Mouse (Mus musculus) megakaryocyte, adult 5-6 weeks (primary cell): ENCODE measurements around the gene Mast4. TPM values are rescaled to one million over a fixed set of nuclear protein-coding genes. Genes with fewer than 3 reads are reported as not detected.

Experiments
- ATAC-seq: 2 replicates; pipeline ENCODE4 v1.8.0; 2016; ENCODE audit warnings: mild to moderate bottlenecking, inconsistent platforms; ENCODE audit not compliant: poor library complexity, severe bottlenecking
- total RNA-seq, 2 experiments: library from RNA; stranded (forward) in 1 of 2; stranded (reverse) in 1 of 2; fragments of 153-499, 151-499 nt in 1 of 2; fragments of 221-1000, 200-1000 nt in 1 of 2; gene quantifications; 2 replicates each; pipeline versions ENCODE4 v1.2.3 to v1.2.4; 2015 to 2017

Mast4 gene
- total RNA-seq, 2 experiments from 2014 or later: 0.26 to 1.2 TPM

DNA sequence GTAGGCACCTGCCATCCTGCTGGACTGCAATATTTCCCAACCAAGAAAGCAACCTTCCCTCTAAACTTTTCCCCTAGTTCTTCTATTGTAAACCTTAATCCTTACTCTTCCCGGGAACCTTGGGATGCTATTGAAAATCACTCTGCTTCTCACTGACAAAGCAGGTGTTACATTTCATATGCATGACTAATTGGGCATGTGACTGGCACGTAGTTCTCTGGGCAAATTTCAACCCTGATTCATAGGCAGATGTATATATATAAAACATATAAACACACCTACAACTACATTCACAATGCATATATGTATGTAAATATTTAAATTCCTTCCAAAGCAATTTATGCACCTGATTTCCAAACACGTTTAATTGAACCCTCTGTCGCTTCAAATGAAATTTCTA, 90.2 kb downstream of the Mast4 start:
- no peak for ATAC-seq

GRCm38 (mm10) chr13:103241092-103241491, 93.2 kb downstream of the Mast4 start:
- ATAC-seq: no peak

GRCm38 (mm10) chr13:103239654-103240053, 94.6 kb downstream of the Mast4 start:
- ATAC-seq: no peak

DNA sequence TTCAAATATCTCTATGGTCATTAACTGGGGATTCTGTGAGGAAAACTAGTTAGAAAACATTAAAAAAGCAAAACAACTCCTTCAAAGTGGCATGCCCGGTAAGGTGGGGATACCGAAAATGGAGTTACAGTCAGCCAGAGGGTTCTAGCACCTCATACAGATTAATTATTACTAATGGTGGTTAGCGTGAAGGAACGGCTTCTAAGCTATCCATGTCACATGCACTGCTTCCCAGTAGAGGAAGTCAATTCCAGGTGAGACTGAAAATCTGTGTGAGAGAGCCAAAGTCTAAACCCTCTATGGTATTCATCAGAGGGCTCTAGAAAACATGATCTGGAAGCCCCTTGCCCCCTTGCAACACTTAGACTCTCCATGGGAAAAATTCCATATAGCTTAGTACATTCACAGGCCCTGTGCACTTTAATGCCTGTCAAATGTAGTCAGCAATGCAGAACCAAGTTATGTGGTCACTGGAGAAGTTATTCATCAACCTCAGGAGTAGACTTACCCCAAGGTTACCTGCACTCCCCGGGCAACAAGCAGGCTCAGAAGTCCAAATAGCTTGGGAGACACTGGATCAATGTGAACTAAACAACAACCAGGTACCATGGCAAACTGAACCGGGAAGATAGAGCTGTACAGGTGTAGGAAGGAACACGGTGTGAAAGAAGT, 96.1 kb downstream of the Mast4 start:
- no peak for ATAC-seq

DNA sequence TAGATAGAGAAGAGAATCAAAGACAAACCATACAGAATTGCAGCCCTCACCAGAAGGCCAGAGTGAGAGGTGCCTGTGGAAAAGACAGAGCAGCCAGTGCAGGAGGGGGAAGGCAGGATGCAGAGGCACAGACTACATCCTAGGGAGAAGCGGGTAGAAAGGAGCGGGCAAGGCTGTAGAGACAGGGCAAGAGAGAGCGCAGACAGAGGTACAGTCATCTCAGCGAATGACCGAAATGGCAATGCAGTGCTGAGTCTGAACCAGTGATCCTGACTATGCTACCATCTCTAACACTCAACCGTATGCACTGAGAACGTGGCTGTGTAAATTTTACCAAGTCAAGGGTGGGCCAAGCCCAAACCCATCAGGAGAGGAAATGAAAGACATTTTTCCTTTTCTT, 102.1 kb downstream of the Mast4 start:
- no peak for ATAC-seq

DNA sequence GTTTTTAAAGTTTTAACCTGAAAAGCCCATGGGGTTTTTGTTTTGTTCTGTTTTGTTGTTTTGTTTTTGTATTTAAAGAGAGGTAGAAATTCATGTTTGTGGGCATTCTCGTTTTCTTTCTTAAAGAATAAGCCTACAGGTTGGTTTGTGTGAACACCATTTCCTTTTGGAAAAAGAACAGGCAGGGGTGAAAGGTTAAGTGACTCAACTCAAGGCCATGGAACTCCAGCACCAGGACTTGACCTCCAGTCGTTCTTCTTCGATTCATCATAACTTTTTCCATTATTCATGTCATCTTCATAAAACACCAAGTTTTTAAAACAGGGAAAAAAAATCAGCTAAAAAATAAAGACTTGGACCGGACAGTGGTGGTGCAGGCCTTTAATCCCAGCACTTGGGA, 105.2 kb downstream of the Mast4 start:
- ATAC-seq: no peak

GRCm38 (mm10) chr13:103225895-103226815, 108.1 kb downstream of the Mast4 start:
- no peak for ATAC-seq

- no peak for ATAC-seq
Measured at GRCm38 (mm10) chr13:103225217-103225894, 108.9 kb downstream of the Mast4 start.

DNA sequence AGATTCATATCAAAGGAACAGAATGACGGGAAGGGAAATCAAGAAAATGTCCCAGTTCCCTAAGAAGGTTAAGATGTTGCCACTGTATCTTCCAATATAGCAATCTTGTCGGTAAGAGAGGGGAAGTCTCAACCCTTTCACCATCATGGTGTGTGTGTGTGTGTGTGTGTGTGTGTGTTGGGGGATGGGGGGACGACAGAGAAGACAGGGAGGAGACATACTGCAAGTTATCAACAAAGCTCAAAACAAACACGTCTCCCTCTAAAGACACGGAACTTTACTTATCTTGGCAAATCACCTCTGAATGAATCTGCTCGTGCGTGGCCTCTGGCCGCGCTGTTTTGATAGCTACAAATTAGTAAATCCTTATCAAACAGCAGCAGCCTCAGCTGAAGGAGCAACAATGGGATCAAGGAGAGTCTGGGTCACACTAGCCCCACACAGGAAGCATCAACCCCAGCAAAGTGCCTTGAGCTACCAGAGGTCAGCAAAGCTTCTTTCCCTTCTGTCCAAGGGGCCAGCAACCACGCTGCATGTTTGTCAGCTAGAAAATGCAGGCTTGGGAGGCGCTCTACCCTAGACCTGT, 113.7 kb downstream of the Mast4 start:
- no peak for ATAC-seq

DNA sequence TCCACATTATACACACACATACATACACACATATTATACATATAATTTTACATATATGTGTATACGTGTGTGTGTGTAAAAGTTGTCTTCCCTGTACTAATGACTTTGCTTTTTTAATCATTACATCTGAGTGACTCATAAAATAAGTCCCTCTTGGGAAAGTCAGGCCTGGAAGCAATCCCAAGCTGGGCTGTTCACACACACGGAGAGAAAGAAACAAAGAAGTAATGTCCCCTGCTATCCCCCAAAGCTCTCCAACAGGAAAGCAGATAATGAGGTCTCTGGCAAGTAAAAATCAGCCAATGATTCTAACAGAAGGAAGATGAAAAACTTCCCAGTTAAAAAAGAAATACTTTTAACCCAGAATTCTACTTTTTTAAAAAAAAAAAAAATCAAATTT, 114.3 kb downstream of the Mast4 start:
- ATAC-seq: no peak

DNA sequence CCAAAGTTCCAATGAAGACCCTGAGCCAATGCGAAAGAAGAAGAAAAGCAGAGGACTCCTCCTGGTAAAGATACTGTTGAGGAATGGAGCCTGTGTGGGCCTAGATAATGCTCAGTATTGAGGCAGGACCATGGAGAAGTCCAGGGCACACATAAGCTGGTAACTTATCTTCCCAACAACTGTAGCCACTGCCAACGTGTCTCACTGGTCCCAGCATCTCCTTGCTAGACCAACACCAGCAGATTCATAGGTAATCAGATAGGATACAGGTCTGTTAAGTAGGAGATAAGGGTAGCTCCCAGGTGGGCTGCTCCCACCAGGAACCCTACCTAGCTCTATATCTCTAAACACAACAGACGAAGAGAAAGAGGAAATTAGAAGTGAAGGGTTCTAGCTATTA, 116.8 kb downstream of the Mast4 start:
- ATAC-seq: no peak

- no peak for ATAC-seq
Measured at GRCm38 (mm10) chr13:103214506-103214905, 119.8 kb downstream of the Mast4 start.

DNA sequence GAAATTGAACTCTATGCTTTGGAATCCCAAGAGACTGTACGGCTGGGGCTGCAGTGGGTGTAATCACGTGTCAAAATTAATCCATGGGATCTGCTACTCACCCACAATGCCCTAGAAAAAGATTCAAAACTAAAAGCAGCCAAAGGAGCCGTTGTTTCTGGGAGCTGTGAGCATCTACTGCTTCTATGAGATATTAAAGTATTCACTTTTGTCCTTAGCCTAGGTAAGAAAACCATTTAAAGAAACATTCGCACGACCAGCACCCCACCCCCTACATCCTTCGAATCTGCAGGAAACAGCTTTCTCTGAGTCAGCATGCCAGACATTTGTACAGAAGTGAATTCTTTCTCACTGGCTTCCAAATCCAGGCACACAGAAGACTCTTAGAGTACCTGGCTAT, 122.3 kb downstream of the Mast4 start:
- no peak for ATAC-seq

- no peak for ATAC-seq
Measured at GRCm38 (mm10) chr13:103211501-103211941, 122.8 kb downstream of the Mast4 start.

DNA sequence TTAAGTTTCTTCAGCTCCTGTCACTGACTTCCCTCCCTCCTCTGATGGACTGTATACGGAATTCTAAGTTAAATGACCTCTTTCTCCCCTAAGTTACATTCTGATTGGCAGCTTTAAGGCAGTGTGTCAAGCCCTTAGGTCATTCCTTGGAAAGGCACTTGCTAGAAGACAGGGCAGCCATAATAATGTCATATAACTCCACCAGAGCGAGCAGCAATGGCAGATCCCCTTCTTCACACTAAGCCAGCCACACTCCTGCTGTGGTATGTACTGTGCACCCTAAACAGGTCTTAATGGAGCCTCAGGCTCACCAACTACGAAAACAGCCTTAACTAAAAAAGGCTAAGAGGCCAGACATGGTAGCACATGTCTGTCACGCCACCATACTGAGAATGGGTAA, 123.6 kb downstream of the Mast4 start:
- no peak for ATAC-seq

- ATAC-seq: no peak
Measured at GRCm38 (mm10) chr13:103207199-103207598, 127.1 kb downstream of the Mast4 start.

GRCm38 (mm10) chr13:103206644-103207043, 127.7 kb downstream of the Mast4 start:
- no peak for ATAC-seq

DNA sequence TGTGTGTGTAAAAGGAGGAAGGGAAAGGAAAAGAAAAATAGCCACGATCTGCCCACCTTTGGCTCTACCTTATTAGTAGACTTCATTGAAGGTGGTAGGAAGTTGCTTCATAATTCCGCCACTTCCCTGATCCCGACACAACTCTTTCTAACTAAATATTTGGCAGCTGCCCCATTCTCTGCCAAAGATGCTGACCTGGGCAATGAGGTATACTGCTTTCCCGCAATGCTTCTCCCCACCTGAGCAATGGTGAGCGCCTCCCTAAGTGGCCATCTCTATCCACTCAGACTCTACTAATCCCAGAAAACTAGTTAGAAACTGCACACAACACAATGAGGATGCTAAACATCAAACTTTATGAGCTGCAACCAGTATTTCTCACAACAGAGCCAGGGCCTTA, 129.1 kb downstream of the Mast4 start:
- no peak for ATAC-seq

- no peak for ATAC-seq
Measured at GRCm38 (mm10) chr13:103203376-103203895, 130.9 kb downstream of the Mast4 start.

DNA sequence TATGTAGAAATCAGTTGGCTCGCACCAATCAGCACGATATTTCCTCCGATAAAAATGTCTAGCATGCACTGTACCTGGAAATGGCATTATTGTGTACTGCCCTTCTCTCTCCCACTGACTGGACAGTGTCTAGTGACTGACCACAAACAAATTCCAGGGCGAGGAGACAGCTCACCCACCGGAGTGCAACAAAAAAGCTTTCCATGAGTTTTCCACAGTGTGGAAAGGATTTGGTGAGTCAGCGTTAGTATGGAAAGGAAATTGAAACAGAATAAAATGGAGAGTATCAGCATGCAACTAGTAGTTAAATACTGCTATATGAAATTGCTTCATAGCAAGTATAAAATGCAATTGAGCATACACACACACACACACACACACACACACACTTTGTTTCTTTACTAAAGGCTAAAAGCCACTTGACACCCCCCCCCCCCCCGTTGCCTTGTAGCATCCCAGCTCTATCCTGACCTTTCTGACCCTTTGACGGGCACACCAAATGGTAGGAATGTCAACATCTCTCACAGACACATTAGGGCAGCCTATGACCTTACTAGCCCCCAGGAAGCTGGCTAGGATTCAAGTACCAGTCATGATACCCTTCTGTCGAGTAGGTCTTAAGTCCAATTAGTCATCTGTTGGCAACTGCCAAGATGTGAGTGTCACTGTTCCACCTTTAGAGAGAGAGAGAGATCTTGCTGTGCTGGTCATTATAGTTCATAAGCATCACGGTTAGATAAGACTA, 133.1 kb downstream of the Mast4 start:
- ATAC-seq: no peak
